Mouse (Mus musculus) embryonic facial prominence, embryonic 15.5 days (tissue): ENCODE measurements around the gene Kifc5b. TPM values are rescaled to one million over a fixed set of nuclear protein-coding genes. Genes with fewer than 3 reads are reported as not detected.
A peak's percentile ranks its signal among the peaks of the same experiment; 100 is the strongest.

Experiments used
- ATAC-seq: fragments of 200-750 bp; cut with Nextera tagmentation; 2 replicates; pipeline ENCODE4 v1.8.0; 2017; ENCODE audit warnings: low read depth, moderate TSS enrichment; ENCODE audit not compliant: insufficient number of reproducible peaks, low FRiP score, low TSS enrichment
- H3K27ac ChIP-seq: fragments of 300-500 bp; sonication (generic); replicated peaks from 2 replicates; pipeline ENCODE4 v1.5.1; 2015; ENCODE audit warnings: mild to moderate bottlenecking, inconsistent platforms
- H3K27me3 ChIP-seq: fragments of 300-500 bp; sonication (generic); 2 replicates; pipeline ENCODE4 v1.6.1; 2015; ENCODE audit warnings: inconsistent platforms
- H3K36me3 ChIP-seq: fragments of 300-500 bp; sonication (generic); 2 replicates; pipeline ENCODE4 v1.6.1; 2015; ENCODE audit warnings: mild to moderate bottlenecking, inconsistent platforms
- H3K4me1 ChIP-seq: fragments of 300-500 bp; sonication (generic); 2 replicates; pipeline ENCODE4 v1.6.1; 2015; ENCODE audit warnings: inconsistent platforms
- H3K4me2 ChIP-seq: fragments of 300-500 bp; sonication (generic); replicated peaks from 2 replicates; pipeline ENCODE4 v1.6.1; 2015; ENCODE audit warnings: mild to moderate bottlenecking, inconsistent platforms
- H3K4me3 ChIP-seq: fragments of 300-500 bp; sonication (generic); replicated peaks from 2 replicates; pipeline ENCODE4 v1.5.1; 2015; ENCODE audit warnings: mild to moderate bottlenecking, inconsistent platforms
- H3K9ac ChIP-seq: fragments of 300-500 bp; sonication (generic); 2 replicates; pipeline ENCODE4 v1.6.1; 2015; ENCODE audit warnings: inconsistent platforms
- H3K9me3 ChIP-seq: fragments of 300-500 bp; sonication (generic); replicated peaks from 2 replicates; pipeline ENCODE4 v1.6.1; 2016; ENCODE audit warnings: inconsistent platforms
- WGBS: fragments of 180-500 bp; shearing (Covaris S2); methylation state at CpG from one replicate; pipeline ENCODE4 v1.1.7; 2015; 5-methylcytosine and 5-hydroxymethylcytosine counted together
- polyA plus RNA-seq: library from polyadenylated mRNA; unstranded; fragments of >200 nt; fragmentation: Nextera tagmentation; extraction: Ambion mirVana; gene quantifications from 2 replicates; pipeline ENCODE4 v1.2.1, GENCODE M21; 2015

Gene Kifc5b
- polyA plus RNA-seq, 1 experiment from 2014 or later = 7.4 TPM

- no peaks in the 10 kb centered on the region for H3K9me3 ChIP-seq
- H3K4me1 ChIP-seq = peaks cover 61% of the 10 kb centered on the region
- no peak overlapping the region for H3K4me3 ChIP-seq
- no peak overlapping the region for H3K9ac ChIP-seq
- ATAC-seq = no peak
- H3K4me2 ChIP-seq = peak overlapping the region; percentile 6; the same call in 1 of the 2 replicates
- H3K36me3 ChIP-seq = peaks cover 28% of the 10 kb centered on the region
- no peak overlapping the region for H3K27ac ChIP-seq
- H3K27me3 ChIP-seq = no peaks in the 10 kb centered on the region
- 83% methylated on average over 15 of the region's 15 CpGs for WGBS
These were observed 20.2 kb downstream of the Kifc5b start for GRCm38 (mm10) chr17:26936921-26937695.

- Histone ChIP-seq H3K9me3 (no peaks in the 10 kb centered on the region), H3K4me1 (peaks cover 60% of the 10 kb centered on the region), H3K4me2 (peak overlapping the region; percentile 98), H3K4me3 (peak overlapping the region; percentile 83), H3K36me3 (peaks cover 28% of the 10 kb centered on the region), H3K27ac (peak overlapping the region; percentile 90; the same call in 1 of the 2 replicates), H3K9ac (peak overlapping the region; percentile 62), H3K27me3 (no peaks in the 10 kb centered on the region)
- no peak for ATAC-seq
- 56% methylated on average over 16 of the region's 16 CpGs for WGBS
These were observed 21.2 kb downstream of the Kifc5b start for GRCm38 (mm10) chr17:26937883-26938695.

DNA sequence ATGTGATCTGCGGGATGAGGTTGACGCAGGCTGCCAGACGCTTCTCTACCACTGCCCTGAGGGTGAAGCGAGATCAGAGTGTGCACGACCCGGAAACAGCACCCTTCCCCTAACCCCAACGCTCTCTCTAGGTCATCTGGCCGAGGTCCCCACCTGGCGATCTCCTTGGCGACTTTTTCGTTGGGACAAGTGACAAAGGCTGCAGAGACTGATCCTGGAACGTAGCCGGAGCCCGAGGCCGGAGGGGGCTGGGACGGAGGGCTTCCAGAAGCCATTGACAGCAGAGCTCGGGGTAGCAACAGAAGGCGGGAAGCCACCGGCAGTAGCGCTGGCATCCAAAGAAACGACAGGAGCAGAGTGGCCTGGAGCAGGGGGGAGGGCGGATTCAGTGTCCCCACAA is 21.8 kb downstream of the Kifc5b start:
- Histone ChIP-seq H3K4me2 (peak overlapping the region; percentile 98), H3K36me3 (peaks cover 28% of the 10 kb centered on the region), H3K27ac (peak overlapping the region; percentile 90), H3K4me3 (peak overlapping the region; percentile 83), H3K27me3 (no peaks in the 10 kb centered on the region), H3K9ac (peak overlapping the region; percentile 62), H3K9me3 (no peaks in the 10 kb centered on the region), H3K4me1 (peaks cover 55% of the 10 kb centered on the region)
- WGBS = under 1% methylated on average over 22 of the region's 22 CpGs
- ATAC-seq = no peak

DNA sequence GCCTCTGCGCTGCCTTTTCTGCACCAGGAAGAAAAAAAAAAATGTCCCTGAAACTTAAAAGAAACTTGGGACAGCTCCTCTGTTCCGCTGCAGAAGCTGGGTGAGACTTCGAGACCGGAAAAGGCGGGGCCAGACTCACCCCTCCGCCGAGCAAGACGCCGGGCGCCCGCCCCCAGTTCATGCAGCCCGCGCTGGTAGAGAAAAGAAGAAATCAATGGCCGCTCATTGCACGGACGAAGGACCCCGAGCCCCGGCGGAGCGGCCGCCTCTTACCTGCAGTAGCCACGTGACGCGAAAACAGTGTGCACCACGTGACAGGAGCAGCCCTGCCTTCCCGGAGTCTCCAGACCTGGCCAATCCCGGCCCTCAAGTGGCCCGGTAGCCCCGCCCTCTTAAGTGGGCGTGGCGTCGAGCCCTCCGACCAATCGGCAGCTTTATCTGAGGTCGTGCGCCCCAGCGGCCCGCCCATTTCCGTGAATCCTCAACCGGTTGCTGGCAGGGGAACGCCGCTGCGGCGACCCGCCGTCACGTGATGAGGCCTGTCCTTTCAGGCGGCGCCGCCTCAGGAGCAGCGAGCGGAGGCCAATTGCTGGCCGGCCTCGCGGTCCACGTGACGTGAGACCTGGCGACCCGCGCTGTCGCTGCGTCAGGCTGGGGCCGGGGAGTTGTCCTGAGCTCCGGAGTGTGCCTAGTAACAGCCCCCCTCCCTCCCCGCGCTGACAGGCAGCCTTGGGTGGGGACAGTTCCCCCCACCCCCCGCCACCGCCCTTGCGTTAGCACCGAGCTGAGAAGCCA is 22.5 kb downstream of the Kifc5b start, which contains the start of gene Cuta:
Gene Cuta (minus strand): TSS at position 392 of the 795 bp plus-strand sequence.
- Histone ChIP-seq H3K4me2 (peak within 1 kb of the TSS; percentile 98), H3K27ac (peak within 1 kb of the TSS; percentile 97), H3K4me3 (peak within 1 kb of the TSS; percentile 83), H3K4me1 (peaks cover 48% of the 10 kb centered on the region), H3K27me3 (no peaks in the 10 kb centered on the region), H3K9ac (peak within 1 kb of the TSS; percentile 62), H3K9me3 (no peaks in the 10 kb centered on the region), H3K36me3 (peaks cover 28% of the 10 kb centered on the region)
- WGBS = under 1% methylated on average over 69 of the region's 70 CpGs
- ATAC-seq = peak; percentile 95

GRCm38 (mm10) chr17:26939973-26940300 is 23.0 kb downstream of the Kifc5b start:
- Histone ChIP-seq H3K36me3 (peaks cover 26% of the 10 kb centered on the region), H3K27me3 (no peaks in the 10 kb centered on the region), H3K27ac (peak overlapping the region; percentile 97), H3K4me1 (peaks cover 48% of the 10 kb centered on the region), H3K9ac (peak overlapping the region; percentile 55; the same call in 1 of the 2 replicates), H3K9me3 (no peaks in the 10 kb centered on the region), H3K4me3 (peak overlapping the region; percentile 83), H3K4me2 (peak overlapping the region; percentile 98)
- no peak for ATAC-seq
- 6% methylated on average over 3 of the region's 3 CpGs for WGBS

GRCm38 (mm10) chr17:26941031-26941789 is 24.3 kb downstream of the Kifc5b start, which contains the start of gene Syngap1:
TSS of gene Syngap1 (plus strand) at chr17:26941253.
- peaks cover 61% of the 10 kb centered on the region for H3K4me1 ChIP-seq
- H3K4me2 ChIP-seq = peak within 1 kb of the TSS; percentile 98
- peaks cover 14% of the 10 kb centered on the region for H3K36me3 ChIP-seq
- 2% methylated on average over 20 of the region's 24 CpGs for WGBS
- H3K4me3 ChIP-seq = peak within 1 kb of the TSS; percentile 83
- 0 out of 2 replicates have a peak within 1 kb of the TSS, but pooled peaks have one; percentile 55 for H3K9ac ChIP-seq
- no peaks in the 10 kb centered on the region for H3K9me3 ChIP-seq
- peak within 1 kb of the TSS; percentile 97 for H3K27ac ChIP-seq
- H3K27me3 ChIP-seq = no peaks in the 10 kb centered on the region
- ATAC-seq = peak; percentile 25; the same call in 1 of the 2 replicates

- Histone ChIP-seq H3K27ac (peak overlapping the region; percentile 60), H3K4me2 (peak overlapping the region; percentile 50), H3K9me3 (no peaks in the 10 kb centered on the region), H3K9ac (no peak overlapping the region), H3K4me1 (peaks cover 64% of the 10 kb centered on the region), H3K36me3 (peaks cover 6% of the 10 kb centered on the region; the same call in 1 of the 2 replicates), H3K27me3 (no peaks in the 10 kb centered on the region), H3K4me3 (peak overlapping the region; percentile 83)
- no peak for ATAC-seq
- 12% methylated on average over 4 of the region's 4 CpGs for WGBS
These were observed 25.1 kb downstream of the Kifc5b start for GRCm38 (mm10) chr17:26941841-26942570.

GRCm38 (mm10) chr17:26945824-26946495 is 29.1 kb downstream of the Kifc5b start:
- Histone ChIP-seq H3K4me3 (peak overlapping the region; percentile 48), H3K9me3 (no peaks in the 10 kb centered on the region), H3K9ac (peak overlapping the region; percentile 62), H3K36me3 (no peaks in the 10 kb centered on the region), H3K27me3 (no peaks in the 10 kb centered on the region), H3K27ac (peak overlapping the region; percentile 84), H3K4me1 (peaks cover 66% of the 10 kb centered on the region), H3K4me2 (peak overlapping the region; percentile 89)
- ATAC-seq = no peak
- WGBS = 24% methylated on average over 13 of the region's 13 CpGs

- H3K9me3 ChIP-seq = no peaks in the 10 kb centered on the region
- H3K4me2 ChIP-seq = peak overlapping the region; percentile 89
- no peaks in the 10 kb centered on the region for H3K27me3 ChIP-seq
- peak overlapping the region; percentile 48 for H3K4me3 ChIP-seq
- WGBS = 1% methylated on average over 37 of the region's 37 CpGs
- no peaks in the 10 kb centered on the region for H3K36me3 ChIP-seq
- peak overlapping the region; percentile 84 for H3K27ac ChIP-seq
- peak overlapping the region; percentile 62 for H3K9ac ChIP-seq
- H3K4me1 ChIP-seq = peaks cover 69% of the 10 kb centered on the region
- peak; percentile 48 for ATAC-seq
These were observed 29.7 kb downstream of the Kifc5b start for GRCm38 (mm10) chr17:26946567-26946966.
